Mouse (Mus musculus) liver, postnatal 0 days (tissue): ENCODE results near the gene 1500015O10Rik.

Experiments used
- CTCF ChIP-seq: sonication (generic); IDR thresholded peaks from 2 replicates; pipeline ENCODE4 v1.5.1; 2016; ENCODE audit warnings: antibody characterized with exemption, low read depth
- EP300 ChIP-seq: IDR thresholded peaks from 2 replicates; pipeline ENCODE4 v1.6.1; 2016; ENCODE audit warnings: antibody characterized with exemption, low read depth, mild to moderate bottlenecking

DNA sequence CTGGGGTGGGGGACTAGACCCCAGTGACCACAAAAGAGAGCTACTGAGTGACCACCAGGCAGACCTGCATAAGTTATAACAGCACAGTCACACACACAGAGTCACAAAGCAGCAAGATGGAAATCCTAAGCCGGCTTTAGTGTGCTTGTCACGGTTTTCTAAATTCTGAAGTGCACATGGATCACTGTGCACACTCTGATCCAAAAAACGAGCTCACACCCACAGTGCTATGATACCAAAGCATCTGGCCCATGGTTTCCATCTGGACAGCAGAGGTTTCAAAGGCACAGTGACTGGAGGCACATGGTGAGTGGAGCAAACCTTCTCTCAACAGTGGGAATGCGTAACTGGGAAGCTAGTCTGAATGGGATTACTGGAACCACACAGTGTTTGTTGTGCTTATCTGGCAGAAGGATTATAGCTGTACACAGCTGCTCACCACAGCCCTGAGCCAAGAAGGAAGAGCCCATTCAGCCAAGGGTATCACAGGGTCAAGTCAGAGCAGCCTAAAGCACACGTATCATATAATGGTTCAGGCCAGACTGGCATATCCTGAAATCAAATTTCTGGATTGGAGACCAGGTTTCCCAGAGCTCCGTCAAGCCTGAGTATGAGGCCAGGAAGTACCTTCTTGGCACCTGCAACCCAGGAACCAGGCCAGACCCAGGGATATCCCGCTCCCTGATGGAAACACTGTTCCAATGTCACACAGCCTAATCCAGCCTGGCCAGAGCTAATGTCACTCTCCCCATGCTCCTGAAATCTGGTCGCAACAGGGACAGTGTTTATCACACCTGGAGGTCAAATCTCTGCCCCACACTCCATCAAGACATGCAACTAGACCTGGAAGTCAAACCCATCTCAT lies 24.3 kb downstream of the 1500015O10Rik start:
- no peak for TF ChIP-seq EP300
- no peak for TF ChIP-seq CTCF
